Mouse (Mus musculus) spleen, postnatal 36 days (tissue): ENCODE results near the gene Gmfg.

ENCODE experiments used
- DNase-seq, 2 experiments: peaks; one replicate each; pipeline ENCODE4 v3.0.0; 2022; ENCODE audit warnings: low spot score in 2 of 2, mixed read lengths in 1 of 2

Gene Gmfg

DNA sequence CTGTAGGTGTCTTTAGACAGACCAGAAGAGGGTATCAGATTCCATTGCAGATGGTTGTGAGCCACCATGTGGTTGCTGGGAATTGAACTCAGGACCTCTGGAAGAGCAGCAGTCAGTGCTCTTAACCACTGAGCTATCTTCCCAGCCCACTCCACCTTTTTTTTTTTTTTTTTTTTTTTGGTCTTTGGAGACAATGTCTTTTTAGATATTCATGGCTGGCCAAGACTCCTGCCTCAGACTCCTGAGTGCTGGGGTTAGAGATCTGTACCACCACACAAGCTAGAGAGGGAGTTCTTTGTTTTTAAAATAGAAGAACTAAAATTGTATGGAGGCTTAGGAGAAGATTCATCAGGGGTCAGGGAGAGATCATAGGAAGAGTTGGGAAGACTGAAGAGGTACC, 717 bp downstream of the Gmfg start:
- DNase-seq: no peak

DNA sequence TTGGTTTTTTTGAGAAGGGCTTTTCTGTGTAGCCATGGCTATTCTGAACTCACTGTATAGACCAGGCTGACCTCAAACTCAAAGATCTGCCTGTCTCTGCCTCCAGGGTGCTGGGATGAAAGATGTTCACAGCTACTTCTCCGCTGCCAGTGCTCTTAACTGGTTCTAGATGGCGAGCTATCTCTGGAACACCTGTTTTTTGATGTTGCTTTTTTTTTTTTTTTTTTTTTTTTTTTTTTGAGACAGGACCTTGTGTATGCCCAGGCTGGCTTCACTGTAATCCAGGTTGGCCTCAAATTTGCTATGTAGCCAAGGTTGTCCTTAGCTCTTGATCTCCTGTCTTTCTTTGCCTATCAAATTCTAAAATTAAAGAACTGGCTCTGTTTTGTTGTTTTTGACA, 1.5 kb downstream of the Gmfg start:
- no peak for DNase-seq

DNA sequence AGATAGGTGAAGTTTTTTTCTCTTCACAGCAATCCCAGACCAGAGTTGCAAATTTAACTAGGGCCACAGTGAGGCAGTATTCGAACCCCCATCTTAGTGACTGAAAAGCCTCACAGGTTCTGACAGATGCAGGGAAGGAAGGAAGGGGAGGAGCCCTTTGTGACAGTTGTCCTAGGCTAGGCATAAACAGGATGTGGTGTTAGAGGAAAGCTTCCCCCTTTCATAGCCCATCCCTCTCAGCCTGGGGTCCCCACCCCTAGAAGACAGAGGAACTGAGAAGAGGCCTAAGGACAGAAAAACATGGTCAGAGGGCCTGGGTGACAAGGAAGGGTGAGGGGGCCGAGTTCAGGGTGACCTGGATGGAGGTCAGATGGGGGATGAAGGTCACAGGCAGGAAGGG, 3.5 kb downstream of the Gmfg start:
- DNase-seq: peak; percentile 90 to 92

DNA sequence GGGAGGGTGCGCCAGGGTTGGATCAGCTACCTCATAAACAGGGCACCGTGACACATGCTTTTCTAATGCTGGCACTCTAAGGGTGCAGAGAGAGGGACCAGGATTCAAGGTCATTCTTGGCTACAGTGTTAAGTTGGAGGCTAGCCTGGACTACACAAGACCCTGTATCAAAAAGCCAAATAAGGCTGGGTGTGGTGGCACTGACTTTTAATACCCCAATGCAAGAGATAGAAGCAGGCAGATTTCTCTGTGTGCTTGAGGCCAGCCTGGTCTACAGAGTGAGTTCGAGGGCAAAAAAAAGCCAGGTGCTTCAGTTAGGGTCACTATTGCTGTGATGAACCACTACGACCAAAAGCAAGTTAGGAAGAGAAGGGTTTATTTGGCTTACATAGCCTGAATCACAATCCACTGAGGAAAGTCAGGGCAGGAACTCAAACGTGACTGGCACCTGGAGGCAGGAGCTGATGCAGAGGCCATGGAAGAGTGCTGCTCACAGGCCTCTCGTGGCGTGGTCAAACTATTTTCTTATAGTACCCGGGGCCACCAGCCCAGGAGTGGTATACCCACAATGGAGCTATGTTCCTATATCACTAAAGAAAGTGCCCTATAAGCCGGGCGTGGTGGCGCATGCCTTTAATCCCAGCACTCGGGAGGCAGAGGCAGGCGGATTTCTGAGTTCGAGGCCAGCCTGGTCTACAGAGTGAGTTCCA, 4.7 kb downstream of the Gmfg start:
- DNase-seq: no peak

DNA sequence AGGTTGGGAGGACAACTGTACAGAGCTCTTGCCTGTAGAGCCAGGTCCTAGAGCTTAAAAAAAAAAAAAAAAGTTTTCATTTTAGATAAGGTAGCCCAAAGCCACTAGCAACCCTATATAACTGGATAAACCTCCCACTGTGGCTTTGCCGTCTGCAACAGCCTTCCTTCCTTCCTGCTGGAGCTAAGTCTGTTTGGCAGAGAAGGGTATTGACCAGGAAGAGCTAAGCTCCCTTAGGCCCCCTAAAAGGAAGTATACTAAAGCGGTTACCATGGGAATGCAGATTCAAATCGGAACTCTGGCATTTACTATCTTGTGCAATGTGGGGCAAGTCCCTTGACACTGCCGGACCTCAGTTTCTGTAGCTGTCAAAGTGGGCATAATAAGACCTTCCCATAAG, 5.4 kb downstream of the Gmfg start:
- peak; percentile 51 to 63 for DNase-seq

DNA sequence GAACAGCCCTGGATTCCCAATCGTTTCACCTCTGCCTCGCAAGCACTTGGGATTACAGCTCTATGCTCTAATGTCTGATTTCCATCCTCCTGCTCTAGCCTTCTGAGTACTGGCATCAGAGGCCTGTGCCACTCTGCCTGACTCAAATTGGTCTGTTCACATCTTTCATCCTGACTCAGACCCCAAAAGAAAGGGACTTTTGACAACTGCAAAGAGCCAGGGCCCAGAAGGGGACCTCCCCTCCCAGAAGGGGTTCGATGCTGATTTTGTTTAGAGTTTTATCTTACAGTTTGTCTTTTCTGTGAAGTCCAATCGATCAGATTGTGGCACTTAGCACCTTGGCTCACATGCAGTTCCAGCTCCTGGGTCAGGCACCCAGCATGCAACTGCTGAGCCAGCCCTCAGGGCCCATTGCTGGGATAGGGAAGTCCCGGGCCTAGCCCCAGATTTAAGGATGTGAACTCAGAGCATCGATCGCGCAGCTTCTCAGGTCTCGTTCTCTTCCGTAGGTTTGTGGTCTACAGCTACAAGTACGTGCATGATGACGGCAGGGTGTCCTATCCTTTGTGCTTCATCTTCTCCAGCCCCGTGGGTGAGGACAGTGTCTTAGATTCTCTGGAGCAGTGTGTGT, 7.2 kb downstream of the Gmfg start:
- DNase-seq: no peak

DNA sequence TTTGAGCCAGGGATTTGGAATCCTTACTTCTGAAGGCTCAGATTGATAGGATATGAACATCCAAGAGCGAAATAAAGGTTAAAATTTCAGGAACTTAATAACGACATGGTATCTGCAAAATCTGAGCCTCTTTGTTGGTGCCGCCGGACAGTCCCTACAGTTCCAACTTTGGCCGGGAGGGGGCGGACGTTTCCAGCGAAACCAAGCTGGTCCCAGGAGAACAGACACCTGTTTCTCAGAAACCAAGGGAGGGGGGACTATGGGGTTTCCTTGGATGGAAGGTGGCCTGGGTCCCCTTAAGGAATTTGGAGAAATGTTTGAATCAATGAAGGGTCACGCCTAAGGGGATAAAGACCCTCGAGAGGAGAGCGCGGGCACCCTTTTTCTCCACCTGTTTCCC, 9.2 kb downstream of the Gmfg start:
- DNase-seq: peak; percentile 62 to 69

DNA sequence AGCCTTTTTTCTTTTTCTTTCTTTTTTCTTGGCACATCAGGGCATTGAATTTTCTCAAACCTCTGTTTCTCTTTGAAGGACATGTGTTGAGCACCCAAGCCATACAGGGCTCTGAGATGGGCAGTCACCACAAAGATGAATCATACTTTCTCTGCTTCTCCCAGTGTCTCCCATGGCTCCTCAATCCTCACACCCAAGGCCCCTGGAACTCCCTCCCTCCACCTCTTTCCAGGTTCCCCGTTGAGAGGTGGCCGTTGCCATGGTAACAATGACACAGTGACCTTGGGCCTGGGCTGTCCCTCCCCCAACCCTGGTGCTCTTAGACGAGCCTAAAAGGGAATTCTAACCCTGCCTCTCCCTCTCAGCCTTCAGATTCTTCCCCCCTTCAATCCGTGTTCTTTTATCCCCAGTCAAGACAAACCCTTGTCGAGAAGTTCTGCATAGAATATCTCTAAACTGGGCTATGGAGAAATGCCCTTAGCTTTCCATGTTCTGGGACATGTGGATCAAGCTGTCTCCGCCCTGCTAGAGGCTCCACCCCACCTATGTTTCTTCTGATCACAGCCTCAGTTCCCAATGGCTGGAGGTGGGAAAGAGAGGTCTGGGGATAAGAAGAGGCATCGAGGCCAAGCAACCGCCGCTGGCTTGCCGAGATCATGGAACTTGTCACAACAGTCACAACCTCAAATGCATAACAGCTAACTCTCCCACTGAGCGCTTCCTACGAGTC, 10.0 kb downstream of the Gmfg start:
- no peak for DNase-seq

DNA sequence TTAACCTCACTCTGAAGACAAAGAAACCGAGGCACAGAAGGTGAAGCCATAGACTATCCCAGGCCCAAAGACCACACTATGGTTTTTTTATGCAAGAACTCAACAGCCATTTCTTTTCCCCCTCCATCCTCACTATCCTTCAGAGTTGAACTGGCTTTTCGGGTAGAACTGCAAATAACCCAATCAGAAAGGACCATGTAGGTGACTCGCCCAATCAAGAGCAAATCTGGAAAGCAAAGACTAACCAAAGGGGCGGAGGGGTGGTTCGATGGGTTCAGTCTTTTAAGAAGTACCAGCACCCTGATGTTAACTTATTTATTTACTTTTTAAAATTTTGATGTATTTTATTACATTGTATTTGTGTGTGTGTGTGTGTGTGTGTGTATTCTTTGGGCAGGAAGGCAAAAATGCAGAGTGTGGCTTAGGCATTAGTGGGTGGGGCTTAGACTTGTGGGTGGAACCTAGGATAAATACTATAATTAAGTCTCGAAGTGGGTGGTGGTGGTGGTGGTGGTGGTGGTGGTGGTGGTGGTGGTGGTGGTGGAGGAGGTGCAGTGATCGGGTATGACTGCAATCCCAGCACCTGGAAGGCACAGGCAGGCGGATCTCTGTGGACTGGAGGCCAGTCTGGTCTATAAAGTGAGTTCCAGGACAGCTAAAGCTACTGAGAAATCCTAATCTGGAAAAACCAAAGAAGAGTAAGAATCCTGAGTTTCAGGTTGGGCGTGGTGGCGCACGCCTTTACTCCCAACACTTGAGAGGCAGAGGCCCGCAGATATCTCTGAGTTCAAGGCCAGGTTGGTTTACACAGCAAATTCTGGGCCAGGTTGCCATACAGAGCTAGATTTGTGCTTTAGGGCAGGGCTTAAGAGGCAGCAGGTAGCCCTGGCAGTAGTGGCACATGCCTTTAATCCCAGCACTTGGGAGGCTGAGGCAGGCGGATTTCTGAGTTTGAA, 10.9 kb downstream of the Gmfg start:
- no peak for DNase-seq

DNA sequence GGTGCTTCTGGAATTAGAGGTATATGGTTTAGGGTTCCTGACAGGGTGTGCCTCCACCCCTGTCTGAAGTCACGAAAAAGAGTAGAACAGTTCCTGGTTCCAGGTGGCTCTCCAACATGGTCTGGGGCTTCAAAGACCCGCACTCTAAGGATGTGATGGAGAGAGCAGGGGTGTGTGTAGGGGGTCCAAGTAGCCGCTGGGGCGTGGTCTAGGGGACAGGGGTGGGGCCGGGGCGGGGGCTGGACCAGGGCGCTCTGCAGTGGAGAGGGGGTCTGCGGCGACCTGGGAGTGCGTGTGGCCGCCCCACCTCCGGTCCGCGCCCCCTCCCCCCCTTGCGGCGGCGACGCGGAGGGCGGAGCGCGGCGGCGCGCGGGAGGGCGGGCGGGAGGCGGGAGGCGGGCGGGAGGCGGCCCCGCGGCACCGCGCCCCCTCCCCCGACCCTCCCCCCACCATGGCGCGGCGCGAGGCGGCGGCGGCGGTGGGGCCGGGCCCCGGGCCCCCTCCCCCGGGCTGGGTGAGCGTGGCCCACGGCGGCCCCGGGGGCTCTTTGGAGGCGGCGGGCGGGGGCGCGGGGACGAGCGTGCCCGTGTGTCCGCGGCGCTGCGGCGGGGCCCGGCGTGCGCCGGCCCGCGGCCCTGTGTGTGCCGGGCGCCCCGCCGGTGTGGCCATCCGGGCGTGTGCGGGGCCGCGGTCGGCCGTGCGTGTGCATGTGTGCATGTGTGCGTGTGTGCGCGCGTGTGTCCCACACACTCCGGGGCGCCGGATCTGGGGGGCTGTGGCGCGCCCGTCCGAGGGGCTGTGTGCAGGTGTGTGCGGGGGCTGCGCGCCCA, 14.5 kb downstream of the Gmfg start, which contains the start of gene Lrfn1:
Gene Lrfn1 (plus strand): TSS at position 450 of the 830 bp plus-strand sequence.
- DNase-seq: no peak

DNA sequence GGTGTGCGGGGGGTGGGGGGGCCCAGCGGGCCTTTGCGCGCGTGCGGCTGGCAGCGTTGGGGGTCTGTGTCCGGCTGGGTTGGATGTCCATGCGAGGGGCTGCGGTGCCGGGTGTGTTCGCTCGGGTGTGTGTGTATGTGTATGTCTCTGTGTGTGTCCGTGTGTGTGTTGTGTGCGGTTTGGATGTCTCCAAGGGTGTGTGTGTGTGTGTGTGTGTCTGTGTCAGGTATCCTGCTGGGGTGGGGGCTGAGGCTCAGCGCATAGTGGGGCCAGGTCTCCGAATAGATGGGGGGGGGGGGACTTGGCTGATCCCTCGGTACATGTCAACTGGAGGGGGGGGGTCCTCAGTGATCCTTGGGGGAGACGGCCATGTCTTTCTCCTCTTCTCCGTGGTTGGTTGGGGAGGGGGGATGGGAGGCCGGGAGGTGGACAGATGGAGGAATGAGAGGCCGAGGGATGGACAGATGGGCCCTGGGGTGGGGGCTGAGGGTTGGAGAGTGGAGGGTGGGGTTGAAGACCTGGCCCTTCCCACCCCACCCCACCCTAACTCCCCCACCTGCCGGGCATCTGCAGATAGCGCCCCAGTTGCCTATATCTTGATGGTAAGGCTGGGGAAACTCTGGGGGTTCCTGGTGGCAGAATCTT, 15.2 kb downstream of the Gmfg start:
- no peak for DNase-seq

DNA sequence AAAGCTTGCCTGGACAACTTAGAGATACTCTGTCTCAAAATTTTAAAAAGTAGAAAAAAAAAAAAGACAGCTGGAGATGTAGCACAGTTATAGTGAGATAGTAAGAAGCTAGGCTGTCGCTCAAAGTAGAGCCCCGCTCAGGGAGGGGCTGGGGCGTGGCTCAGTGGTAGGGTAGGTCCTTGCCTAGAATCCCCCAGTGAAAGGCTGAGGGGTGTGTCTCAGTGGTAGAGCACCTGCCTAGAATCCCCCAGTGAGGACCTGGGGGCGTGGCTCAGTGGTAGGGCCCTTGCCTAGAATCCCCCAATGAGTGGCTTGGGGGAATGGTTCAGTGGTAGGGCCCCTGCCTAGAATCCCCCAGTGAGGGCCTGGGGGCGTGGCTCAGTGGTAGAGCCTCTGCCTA, 23.1 kb downstream of the Gmfg start:
- DNase-seq: no peak

DNA sequence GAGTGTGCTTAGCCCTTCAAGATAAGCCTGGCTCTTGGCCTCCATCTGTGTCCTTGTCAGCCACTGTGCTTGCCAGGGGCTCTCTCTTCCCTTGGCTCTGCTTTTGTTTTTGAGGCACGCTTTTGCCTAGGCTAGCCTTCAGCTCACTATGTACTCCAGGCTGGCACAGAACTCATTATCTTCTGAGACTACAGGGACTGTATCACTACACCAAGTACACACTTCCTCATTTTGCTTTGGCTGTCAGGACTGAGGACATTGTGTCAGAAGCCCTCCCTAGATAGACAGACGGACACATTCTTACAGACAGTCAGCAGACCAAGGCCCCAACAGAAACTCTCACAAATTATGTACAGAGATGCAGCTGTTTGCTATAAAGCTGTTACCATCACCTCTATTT, 25.5 kb downstream of the Gmfg start:
- DNase-seq: no peak

DNA sequence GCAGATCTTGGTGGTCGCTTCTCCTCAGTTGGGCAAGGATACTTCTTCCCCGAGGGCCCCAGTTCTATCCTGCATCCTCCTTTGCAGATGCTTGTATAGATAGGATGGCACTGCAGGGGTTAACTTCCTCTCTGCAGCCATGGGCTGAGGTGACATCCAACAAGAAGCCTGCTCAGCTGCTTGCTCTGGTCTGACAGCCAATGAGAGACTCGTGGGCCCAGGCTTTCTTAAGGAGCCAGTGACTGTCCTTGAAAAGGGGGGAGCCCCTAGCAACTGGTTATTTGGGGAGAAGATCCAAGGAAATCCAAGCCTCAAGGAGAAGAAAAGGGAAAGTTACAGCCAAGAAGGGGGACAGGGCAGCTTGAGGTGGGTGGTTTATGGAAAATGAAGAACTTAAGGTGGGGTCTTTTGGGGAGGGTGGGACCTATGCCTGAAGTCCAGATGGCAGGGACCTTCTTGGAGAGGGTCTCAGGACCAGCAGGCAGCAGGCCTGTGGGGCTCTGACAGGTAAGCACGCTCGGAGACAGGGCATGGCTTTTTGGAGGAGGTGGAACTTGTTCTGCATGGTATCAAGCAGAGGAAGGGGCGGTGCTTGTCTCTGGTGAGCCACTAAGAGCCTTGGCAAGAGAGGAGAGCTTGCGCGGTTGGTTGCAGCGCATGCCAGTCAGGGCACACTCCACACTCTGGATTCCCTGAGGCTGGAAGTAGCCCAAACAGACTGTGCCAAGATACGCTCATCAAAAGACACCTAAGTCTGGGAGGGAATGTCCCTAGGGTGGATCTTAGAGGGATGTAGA, 27.4 kb downstream of the Gmfg start:
- peak; percentile 21 to 25 for DNase-seq

DNA sequence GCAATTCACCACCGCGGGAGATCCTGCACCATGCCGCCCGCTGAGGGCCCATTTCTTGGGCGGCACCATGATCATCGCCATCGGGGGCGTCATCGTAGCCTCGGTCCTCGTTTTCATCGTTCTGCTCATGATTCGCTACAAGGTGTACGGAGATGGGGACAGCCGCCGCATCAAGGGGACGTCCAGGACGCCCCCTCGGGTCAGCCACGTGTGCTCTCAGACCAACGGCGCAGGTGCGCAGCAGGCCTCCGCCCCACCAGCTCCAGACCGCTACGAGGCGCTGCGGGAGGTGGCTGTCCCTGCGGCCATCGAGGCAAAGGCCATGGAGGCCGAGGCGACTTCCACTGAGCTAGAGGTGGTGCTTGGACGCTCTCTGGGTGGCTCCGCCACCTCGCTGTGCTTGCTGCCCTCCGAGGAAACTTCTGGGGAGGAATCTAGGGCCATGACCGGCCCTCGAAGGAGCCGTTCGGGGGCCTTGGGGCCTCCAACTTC, 29.5 kb downstream of the Gmfg start:
- DNase-seq: no peak

DNA sequence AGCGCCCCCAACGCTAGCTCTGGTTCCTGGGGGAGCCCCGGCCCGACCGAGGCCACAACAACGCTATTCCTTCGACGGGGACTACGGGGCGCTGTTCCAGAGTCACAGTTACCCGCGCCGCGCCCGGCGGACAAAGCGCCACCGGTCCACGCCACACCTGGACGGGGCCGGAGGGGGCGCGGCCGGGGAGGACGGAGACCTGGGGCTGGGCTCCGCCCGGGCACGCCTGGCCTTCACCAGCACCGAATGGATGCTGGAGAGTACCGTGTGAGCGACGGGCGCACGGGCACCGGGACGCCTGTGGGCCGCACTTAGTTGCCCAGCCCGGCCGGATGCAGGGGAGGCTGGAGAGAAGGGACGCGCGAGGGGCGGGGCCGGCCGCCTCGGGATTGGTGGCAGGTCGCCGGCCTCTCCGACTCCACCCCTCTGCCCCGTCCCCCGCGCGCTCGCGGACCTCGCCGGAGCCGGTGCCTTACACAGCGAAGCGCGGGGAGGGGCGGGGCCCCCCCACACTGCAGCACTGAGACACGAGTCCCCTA, 30.0 kb downstream of the Gmfg start:
- DNase-seq: peak; percentile 16 to 34

DNA sequence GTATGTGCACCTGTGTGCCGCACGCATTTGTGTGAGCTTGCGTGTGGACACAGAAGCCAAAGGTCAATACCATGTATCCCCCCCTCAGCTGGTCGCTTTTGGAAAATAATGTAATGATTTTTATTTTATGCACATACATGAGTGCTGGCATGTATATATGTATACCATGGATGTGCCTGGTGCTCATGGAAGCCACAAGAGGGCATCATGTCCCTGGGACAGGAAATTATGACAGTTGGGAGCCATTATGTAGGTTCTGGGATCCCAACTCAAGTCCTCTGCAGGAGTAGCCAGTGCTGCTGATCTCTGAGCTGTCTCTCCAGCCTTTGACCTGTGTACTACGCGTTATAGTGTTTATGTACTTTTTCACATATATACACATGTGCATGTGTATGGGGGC, 38.9 kb downstream of the Gmfg start:
- no peak for DNase-seq

DNA sequence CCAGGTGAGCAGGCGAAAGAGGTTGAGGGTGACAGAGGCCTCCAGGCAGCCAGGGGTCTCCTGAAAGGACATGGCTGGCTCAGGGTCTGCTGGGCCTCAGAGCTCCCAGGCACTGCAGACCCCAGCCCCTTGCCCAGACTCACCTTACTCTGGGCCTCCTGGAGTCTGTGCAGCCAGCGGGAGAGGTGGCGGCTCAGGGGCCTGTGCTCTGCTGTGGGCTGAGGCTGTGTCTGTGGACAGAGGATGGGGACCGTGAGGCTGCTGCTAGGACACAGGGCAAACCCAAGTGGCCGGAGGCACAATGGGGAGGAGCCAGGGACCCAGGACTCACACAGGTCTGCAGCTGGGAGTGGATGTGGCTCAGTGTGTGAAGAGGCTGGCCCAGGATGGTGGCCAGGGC, 40.1 kb downstream of the Gmfg start:
- no peak for DNase-seq

DNA sequence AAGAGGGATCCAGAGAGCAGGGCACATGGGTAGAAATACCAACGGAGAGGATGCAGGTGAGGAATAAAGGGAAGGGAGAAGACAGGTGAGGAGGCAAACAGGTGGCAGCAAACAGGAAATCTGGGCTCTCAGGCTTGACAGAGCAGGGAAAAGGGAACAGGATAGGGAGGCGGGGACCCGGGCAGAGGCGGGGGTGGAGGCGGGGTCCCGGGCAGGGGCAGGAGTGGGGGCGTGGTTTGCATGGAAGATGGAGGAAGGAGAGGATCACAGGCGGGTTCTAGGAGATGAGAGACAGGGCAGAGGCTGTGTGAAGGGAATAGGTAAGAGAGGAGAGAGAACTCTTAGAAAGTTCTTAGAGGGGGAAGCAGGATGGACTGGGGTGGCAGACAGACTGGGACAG, 41.6 kb downstream of the Gmfg start:
- no peak for DNase-seq
